Mouse (Mus musculus): ENCODE measurements around the gene Sc5d. TPM values are rescaled to one million over a fixed set of nuclear protein-coding genes. Genes with fewer than 3 reads are reported as not detected.

The Sc5d gene
- total RNA-seq, 2 experiments from 2014 or later, result 100 to 104 TPM

GRCm38 (mm10) chr9:42263709-42264111, 346 bp downstream of the Sc5d start:
- peak in 1 of 2 experiments; percentile 31 for DNase-seq (ENCODE audit: low spot score in 2 of 2)

- no peak for DNase-seq (ENCODE audit: low spot score in 2 of 2)
Measured at GRCm38 (mm10) chr9:42260481-42260880, 3.6 kb downstream of the Sc5d start.

GRCm38 (mm10) chr9:42249112-42249511, 14.9 kb downstream of the Sc5d start:
- no peak for DNase-seq (ENCODE audit: low spot score in 2 of 2)

- no peak for DNase-seq (ENCODE audit: low spot score in 2 of 2)
Measured at GRCm38 (mm10) chr9:42246688-42247087, 17.4 kb downstream of the Sc5d start.

- DNase-seq (ENCODE audit: low spot score in 2 of 2), result no peak
Measured at GRCm38 (mm10) chr9:42244173-42244572, 19.9 kb downstream of the Sc5d start.

GRCm38 (mm10) chr9:42241021-42241420, 23.0 kb downstream of the Sc5d start:
- no peak for DNase-seq (ENCODE audit: low spot score in 2 of 2)

GRCm38 (mm10) chr9:42240583-42240992, 23.5 kb downstream of the Sc5d start:
- peak; percentile 34 to 42 for DNase-seq (ENCODE audit: low spot score in 2 of 2)

- DNase-seq (ENCODE audit: low spot score in 2 of 2), result no peak
Measured at GRCm38 (mm10) chr9:42238827-42239226, 25.2 kb downstream of the Sc5d start.

GRCm38 (mm10) chr9:42231116-42231515, 32.9 kb downstream of the Sc5d start:
- no peak for DNase-seq (ENCODE audit: low spot score in 2 of 2)

- DNase-seq (ENCODE audit: low spot score in 2 of 2), result no peak
Measured at GRCm38 (mm10) chr9:42230333-42230732, 33.7 kb downstream of the Sc5d start.

- DNase-seq (ENCODE audit: low spot score in 2 of 2), result no peak
Measured at GRCm38 (mm10) chr9:42229465-42230110, 34.5 kb downstream of the Sc5d start.

- no peak for DNase-seq (ENCODE audit: low spot score in 2 of 2)
Measured at GRCm38 (mm10) chr9:42227804-42228203, 36.3 kb downstream of the Sc5d start.

- no peak for DNase-seq (ENCODE audit: low spot score in 2 of 2)
Measured at GRCm38 (mm10) chr9:42219001-42219660, 44.9 kb downstream of the Sc5d start.

GRCm38 (mm10) chr9:42217685-42218084, 46.4 kb downstream of the Sc5d start:
- peak; percentile 17 to 37 for DNase-seq (ENCODE audit: low spot score in 2 of 2)

- no peak for DNase-seq (ENCODE audit: low spot score in 2 of 2)
Measured at GRCm38 (mm10) chr9:42214116-42214515, 49.9 kb downstream of the Sc5d start.

GRCm38 (mm10) chr9:42213142-42213541, 50.9 kb downstream of the Sc5d start:
- DNase-seq (ENCODE audit: low spot score in 2 of 2), result no peak

GRCm38 (mm10) chr9:42209666-42210065, 54.4 kb downstream of the Sc5d start:
- DNase-seq (ENCODE audit: low spot score in 2 of 2), result peak in 1 of 2 experiments; percentile 21

- no peak for DNase-seq (ENCODE audit: low spot score in 2 of 2)
Measured at GRCm38 (mm10) chr9:42208463-42208862, 55.6 kb downstream of the Sc5d start.

GRCm38 (mm10) chr9:42206750-42207149, 57.3 kb downstream of the Sc5d start:
- DNase-seq (ENCODE audit: low spot score in 2 of 2), result no peak

- no peak for DNase-seq (ENCODE audit: low spot score in 2 of 2)
Measured at GRCm38 (mm10) chr9:42202271-42202670, 61.8 kb downstream of the Sc5d start.
